Mouse (Mus musculus) lung, postnatal 0 days (tissue): ENCODE measurements around the gene Arap1. TPM values are rescaled to one million over a fixed set of nuclear protein-coding genes. Genes with fewer than 3 reads are reported as not detected.

Source experiments
- ATAC-seq: fragments of 200-750 bp; cut with Nextera tagmentation; 2 replicates; pipeline ENCODE4 v1.8.0; 2017; ENCODE audit warnings: moderate library complexity
- DNase-seq: peaks from one replicate; pipeline ENCODE4 v3.0.0-alpha.2; 2016; ENCODE audit warnings: low spot score
- H3K27ac ChIP-seq: fragments of 300-500 bp; sonication (generic); 2 replicates; pipeline ENCODE4 v1.5.1; 2014; ENCODE audit warnings: antibody characterized with exemption, mild to moderate bottlenecking, low read length, mixed read lengths
- H3K27me3 ChIP-seq: fragments of 300-500 bp; sonication (generic); replicated peaks from 2 replicates; pipeline ENCODE4 v1.6.1; 2014; ENCODE audit warnings: low read length, mixed read lengths; ENCODE audit not compliant: insufficient read depth
- H3K36me3 ChIP-seq: fragments of 300-500 bp; sonication (generic); 2 replicates; pipeline ENCODE4 v1.6.1; 2014; ENCODE audit warnings: low read length, mixed read lengths; ENCODE audit not compliant: insufficient read depth
- H3K4me1 ChIP-seq: fragments of 300-500 bp; sonication (generic); 2 replicates; pipeline ENCODE4 v1.6.1; 2014; ENCODE audit warnings: antibody characterized with exemption, low read depth, low read length, mixed read lengths; ENCODE audit not compliant: insufficient read depth
- H3K4me2 ChIP-seq: fragments of 300-500 bp; sonication (generic); replicated peaks from 2 replicates; pipeline ENCODE4 v1.6.1; 2014; ENCODE audit warnings: low read depth, mild to moderate bottlenecking, low read length, moderate library complexity, mixed read lengths
- H3K4me3 ChIP-seq: fragments of 300-500 bp; sonication (generic); 2 replicates; pipeline ENCODE4 v1.5.1; 2014; ENCODE audit warnings: low read depth, low read length
- H3K9ac ChIP-seq: fragments of 300-500 bp; sonication (generic); replicated peaks from 2 replicates; pipeline ENCODE4 v1.6.1; 2014; ENCODE audit warnings: low read depth, mild to moderate bottlenecking
- H3K9me3 ChIP-seq: fragments of 300-500 bp; sonication (generic); 2 replicates; pipeline ENCODE4 v1.6.1; 2016; ENCODE audit warnings: low read length, mixed read lengths
- CTCF ChIP-seq: IDR thresholded peaks from 2 replicates; pipeline ENCODE4 v1.5.1; 2016; ENCODE audit warnings: antibody characterized with exemption, mild to moderate bottlenecking
- EP300 ChIP-seq: IDR thresholded peaks from 2 replicates; pipeline ENCODE4 v1.6.1; 2016; ENCODE audit warnings: antibody characterized with exemption, mild to moderate bottlenecking, control low read depth
- WGBS: fragments of 180-500 bp; shearing (Covaris S2); extraction: QIAGEN DNeasy Blood & Tissue Kit; methylation state at CpG from one replicate; pipeline ENCODE4 v1.1.7; 2014; 5-methylcytosine and 5-hydroxymethylcytosine counted together
- polyA plus RNA-seq: library from polyadenylated mRNA; unstranded; fragments of >200 nt; fragmentation: Nextera tagmentation; extraction: Ambion mirVana; gene quantifications from 2 replicates; pipeline ENCODE4 v1.2.1, GENCODE M21; 2015

Gene Arap1
- polyA plus RNA-seq, 1 experiment from 2014 or later, result 105 TPM

GRCm38 (mm10) chr7:101456318-101456717 is 108.5 kb downstream of the Arap1 start:
- H3K9me3 ChIP-seq, result no peaks in the 10 kb centered on the region
- no peaks in the 10 kb centered on the region for H3K36me3 ChIP-seq
- ATAC-seq (no peak), DNase-seq (no peak)
- TF ChIP-seq EP300 (no peak), CTCF (no peak)
- no peak overlapping the region for H3K27ac ChIP-seq
- peaks cover 4% of the 10 kb centered on the region; the same call in 1 of the 2 replicates for H3K4me1 ChIP-seq
- H3K27me3 ChIP-seq, result peaks cover 13% of the 10 kb centered on the region; the same call in 1 of the 2 replicates
- WGBS, result 76% methylated on average over 4 of the region's 4 CpGs
- H3K9ac ChIP-seq, result no peak overlapping the region
- no peak overlapping the region for H3K4me3 ChIP-seq
- no peak overlapping the region for H3K4me2 ChIP-seq

- TF ChIP-seq EP300 (no peak), CTCF (no peak)
- H3K4me3 ChIP-seq, result no peak overlapping the region
- H3K9ac ChIP-seq, result no peak overlapping the region
- H3K36me3 ChIP-seq, result no peaks in the 10 kb centered on the region
- H3K27me3 ChIP-seq, result peaks cover 9% of the 10 kb centered on the region; the same call in 1 of the 2 replicates
- H3K9me3 ChIP-seq, result no peaks in the 10 kb centered on the region
- no peak overlapping the region for H3K27ac ChIP-seq
- 40% methylated on average over 5 of the region's 5 CpGs for WGBS
- DNase-seq (no peak), ATAC-seq (no peak)
- H3K4me1 ChIP-seq, result no peaks in the 10 kb centered on the region; the same call in 1 of the 2 replicates
- no peak overlapping the region for H3K4me2 ChIP-seq
These were observed 108.9 kb downstream of the Arap1 start for GRCm38 (mm10) chr7:101456789-101457188.

GRCm38 (mm10) chr7:101457283-101457682 is 109.4 kb downstream of the Arap1 start:
- no peak overlapping the region for H3K4me2 ChIP-seq
- no peaks in the 10 kb centered on the region for H3K36me3 ChIP-seq
- DNase-seq (no peak), ATAC-seq (no peak)
- TF ChIP-seq EP300 (no peak), CTCF (no peak)
- no peaks in the 10 kb centered on the region for H3K9me3 ChIP-seq
- WGBS, result 66% methylated on average over 5 of the region's 5 CpGs
- H3K4me3 ChIP-seq, result no peak overlapping the region
- H3K27me3 ChIP-seq, result peaks cover 4% of the 10 kb centered on the region; the same call in 1 of the 2 replicates
- H3K27ac ChIP-seq, result no peak overlapping the region
- H3K9ac ChIP-seq, result no peak overlapping the region
- H3K4me1 ChIP-seq, result no peaks in the 10 kb centered on the region; the same call in 1 of the 2 replicates

- Histone ChIP-seq H3K9ac (no peak overlapping the region), H3K27ac (no peak overlapping the region), H3K4me1 (no peaks in the 10 kb centered on the region; the same call in 1 of the 2 replicates), H3K9me3 (no peaks in the 10 kb centered on the region), H3K4me3 (no peak overlapping the region), H3K27me3 (0 out of 2 replicates have a peak, but pooled peaks cover 2% of the 10 kb centered on the region), H3K36me3 (no peaks in the 10 kb centered on the region), H3K4me2 (no peak overlapping the region)
- ATAC-seq (no peak; the same call in 1 of the 2 replicates), DNase-seq (peak; percentile 48)
- no peak for TF ChIP-seq CTCF
- TF ChIP-seq EP300, result no peak
- 33% methylated on average over 8 of the region's 8 CpGs for WGBS
These were observed 109.9 kb downstream of the Arap1 start for GRCm38 (mm10) chr7:101457801-101458200.

- Histone ChIP-seq H3K27ac (no peak overlapping the region), H3K9ac (no peak overlapping the region), H3K36me3 (no peaks in the 10 kb centered on the region), H3K4me1 (no peaks in the 10 kb centered on the region; the same call in 1 of the 2 replicates), H3K4me2 (no peak overlapping the region), H3K27me3 (0 out of 2 replicates have a peak, but pooled peaks cover 2% of the 10 kb centered on the region), H3K4me3 (no peak overlapping the region), H3K9me3 (no peaks in the 10 kb centered on the region)
- ATAC-seq, result no peak
- 59% methylated on average over 4 of the region's 4 CpGs for WGBS
- no peak for DNase-seq
- TF ChIP-seq CTCF (no peak), EP300 (no peak)
These were observed 110.5 kb downstream of the Arap1 start for GRCm38 (mm10) chr7:101458278-101458781.

GRCm38 (mm10) chr7:101459305-101459813 is 111.5 kb downstream of the Arap1 start:
- no peak overlapping the region for H3K9ac ChIP-seq
- no peaks in the 10 kb centered on the region for H3K36me3 ChIP-seq
- no peak overlapping the region for H3K4me2 ChIP-seq
- H3K4me3 ChIP-seq, result no peak overlapping the region
- no peak overlapping the region for H3K27ac ChIP-seq
- WGBS, result 59% methylated on average over 9 of the region's 9 CpGs
- TF ChIP-seq CTCF (no peak), EP300 (no peak)
- ATAC-seq (no peak), DNase-seq (no peak)
- no peaks in the 10 kb centered on the region for H3K9me3 ChIP-seq
- H3K27me3 ChIP-seq, result 0 out of 2 replicates have a peak, but pooled peaks cover 2% of the 10 kb centered on the region
- H3K4me1 ChIP-seq, result no peaks in the 10 kb centered on the region; the same call in 1 of the 2 replicates
